Mouse (Mus musculus): ENCODE data around the gene Itpr2. TPM values are rescaled to one million over a fixed set of nuclear protein-coding genes. Genes with fewer than 3 reads are reported as not detected.

The Itpr2 gene
- polyA plus RNA-seq, 1 experiment: 10.5 TPM

DNA sequence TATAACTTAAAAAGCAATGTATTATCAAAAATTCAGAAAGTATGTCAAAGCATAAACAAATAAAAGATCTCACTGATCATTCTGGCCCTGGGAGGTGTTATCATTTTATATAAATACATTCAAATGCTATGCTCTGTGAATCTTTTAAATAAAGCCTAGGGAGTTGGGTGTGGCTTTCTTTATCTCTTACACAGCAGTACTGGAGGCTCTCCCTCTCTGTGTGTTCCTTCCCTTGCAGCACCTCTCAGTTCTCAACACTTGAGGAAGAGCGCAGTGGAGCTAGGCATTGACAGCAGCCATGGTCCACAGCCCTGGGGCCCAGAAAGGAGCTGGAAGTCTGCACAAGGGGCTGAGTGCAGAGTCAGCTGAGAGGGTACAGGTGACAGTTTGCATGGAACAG lies 192.7 kb downstream of the Itpr2 start:
- WGBS: 83% methylated on average over 1 of the region's 1 CpGs
- no peak for TF ChIP-seq CTCF (IDR thresholded peaks at IDR 0.05; ENCODE audit: extremely low read depth, insufficient read length, insufficient replicate concordance, low read depth, low read length)
- no peak for TF ChIP-seq POLR2A (IDR thresholded peaks at IDR 0.05; ENCODE audit: low read depth, low read length)

GRCm38 (mm10) chr6:146305995-146306394 lies 196.0 kb downstream of the Itpr2 start:
- WGBS: 78% methylated on average over 3 of the region's 3 CpGs
- Histone ChIP-seq H3K4me1 (ENCODE audit: control insufficient read depth, insufficient read depth, insufficient read length, low read length) (no peaks in the 10 kb centered on the region), H3K27ac (ENCODE audit: insufficient read depth, low read depth, low read length) (no peak overlapping the region), H3K36me3 (ENCODE audit: control insufficient read depth, insufficient read depth, low read length) (no peaks in the 10 kb centered on the region), H3K27me3 (ENCODE audit: control insufficient read depth, insufficient read depth, low read length) (no peaks in the 10 kb centered on the region), H3K4me3 (ENCODE audit: low read depth, low read length) (no peak overlapping the region)
- TF ChIP-seq POLR2A (IDR thresholded peaks at IDR 0.05; ENCODE audit: low read depth, low read length) (no peak), CTCF (IDR thresholded peaks at IDR 0.05; ENCODE audit: extremely low read depth, insufficient read length, insufficient replicate concordance, low read depth, low read length) (no peak)

More for the DNA sequence above, 192.7 kb downstream of the Itpr2 start:
- no peaks in the 10 kb centered on the region for H3K4me1 ChIP-seq (ENCODE audit: control insufficient read depth, insufficient read depth, insufficient read length, low read length)
- H3K36me3 ChIP-seq (ENCODE audit: control insufficient read depth, insufficient read depth, low read length): peaks cover 4% of the 10 kb centered on the region; the same call in 1 of the 2 replicates
- H3K4me3 ChIP-seq (ENCODE audit: low read depth, low read length): no peak overlapping the region
- H3K27me3 ChIP-seq (ENCODE audit: control insufficient read depth, insufficient read depth, low read length): no peaks in the 10 kb centered on the region
- no peak overlapping the region for H3K27ac ChIP-seq (ENCODE audit: insufficient read depth, low read depth, low read length)

DNA sequence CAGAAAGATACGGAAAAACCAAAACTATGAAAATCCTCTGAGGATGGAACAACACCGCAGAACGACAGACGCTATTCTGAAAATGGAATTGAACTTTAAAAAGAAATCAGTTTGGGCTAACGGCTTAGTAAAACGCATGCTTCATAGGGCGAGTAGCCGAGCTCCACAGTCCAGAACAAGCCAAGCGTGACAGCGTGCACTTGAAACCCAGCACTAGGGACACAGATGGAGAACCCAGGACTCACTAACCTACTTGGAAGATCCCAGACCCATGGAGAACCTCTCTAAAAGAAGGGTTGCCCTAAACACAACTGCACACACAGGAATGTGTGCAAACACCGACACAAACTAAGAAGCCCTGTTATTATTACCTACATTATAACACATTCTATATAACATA lies 197.9 kb downstream of the Itpr2 start:
- H3K4me3 ChIP-seq (ENCODE audit: low read depth, low read length): no peak overlapping the region

GRCm38 (mm10) chr6:146303336-146303735 lies 198.7 kb downstream of the Itpr2 start:
- TF ChIP-seq CTCF (IDR thresholded peaks at IDR 0.05; ENCODE audit: extremely low read depth, insufficient read length, insufficient replicate concordance, low read depth, low read length): no peak
- TF ChIP-seq POLR2A (IDR thresholded peaks at IDR 0.05; ENCODE audit: low read depth, low read length): no peak
- Histone ChIP-seq H3K27me3 (ENCODE audit: control insufficient read depth, insufficient read depth, low read length) (no peaks in the 10 kb centered on the region), H3K4me1 (ENCODE audit: control insufficient read depth, insufficient read depth, insufficient read length, low read length) (no peaks in the 10 kb centered on the region), H3K4me3 (ENCODE audit: low read depth, low read length) (no peak overlapping the region), H3K36me3 (ENCODE audit: control insufficient read depth, insufficient read depth, low read length) (no peaks in the 10 kb centered on the region), H3K27ac (ENCODE audit: insufficient read depth, low read depth, low read length) (no peak overlapping the region)
- 61% methylated on average over 2 of the region's 2 CpGs for WGBS

More for the DNA sequence above, 197.9 kb downstream of the Itpr2 start:
- WGBS: 96% methylated on average over 11 of the region's 11 CpGs
- H3K4me1 ChIP-seq (ENCODE audit: control insufficient read depth, insufficient read depth, insufficient read length, low read length): no peaks in the 10 kb centered on the region
- TF ChIP-seq POLR2A (IDR thresholded peaks at IDR 0.05; ENCODE audit: low read depth, low read length) (no peak), CTCF (IDR thresholded peaks at IDR 0.05; ENCODE audit: extremely low read depth, insufficient read length, insufficient replicate concordance, low read depth, low read length) (no peak)
- no peak overlapping the region for H3K27ac ChIP-seq (ENCODE audit: insufficient read depth, low read depth, low read length)
- H3K36me3 ChIP-seq (ENCODE audit: control insufficient read depth, insufficient read depth, low read length): no peaks in the 10 kb centered on the region
- H3K27me3 ChIP-seq (ENCODE audit: control insufficient read depth, insufficient read depth, low read length): no peaks in the 10 kb centered on the region

GRCm38 (mm10) chr6:146302574-146303130 lies 199.4 kb downstream of the Itpr2 start:
- Histone ChIP-seq H3K27ac (ENCODE audit: insufficient read depth, low read depth, low read length) (no peak overlapping the region), H3K36me3 (ENCODE audit: control insufficient read depth, insufficient read depth, low read length) (no peaks in the 10 kb centered on the region), H3K27me3 (ENCODE audit: control insufficient read depth, insufficient read depth, low read length) (no peaks in the 10 kb centered on the region), H3K4me1 (ENCODE audit: control insufficient read depth, insufficient read depth, insufficient read length, low read length) (no peaks in the 10 kb centered on the region), H3K4me3 (ENCODE audit: low read depth, low read length) (no peak overlapping the region)
- TF ChIP-seq POLR2A (IDR thresholded peaks at IDR 0.05; ENCODE audit: low read depth, low read length): no peak
- TF ChIP-seq CTCF (IDR thresholded peaks at IDR 0.05; ENCODE audit: extremely low read depth, insufficient read length, insufficient replicate concordance, low read depth, low read length): no peak
- WGBS: 59% methylated on average over 8 of the region's 8 CpGs

- Histone ChIP-seq H3K4me3 (ENCODE audit: low read depth, low read length) (no peak overlapping the region), H3K27ac (ENCODE audit: insufficient read depth, low read depth, low read length) (no peak overlapping the region), H3K27me3 (ENCODE audit: control insufficient read depth, insufficient read depth, low read length) (no peaks in the 10 kb centered on the region), H3K36me3 (ENCODE audit: control insufficient read depth, insufficient read depth, low read length) (no peaks in the 10 kb centered on the region), H3K4me1 (ENCODE audit: control insufficient read depth, insufficient read depth, insufficient read length, low read length) (no peaks in the 10 kb centered on the region)
- 89% methylated on average over 3 of the region's 3 CpGs for WGBS
- TF ChIP-seq POLR2A (IDR thresholded peaks at IDR 0.05; ENCODE audit: low read depth, low read length): no peak
- no peak for TF ChIP-seq CTCF (IDR thresholded peaks at IDR 0.05; ENCODE audit: extremely low read depth, insufficient read length, insufficient replicate concordance, low read depth, low read length)
Measured at GRCm38 (mm10) chr6:146302101-146302500, 199.9 kb downstream of the Itpr2 start.

DNA sequence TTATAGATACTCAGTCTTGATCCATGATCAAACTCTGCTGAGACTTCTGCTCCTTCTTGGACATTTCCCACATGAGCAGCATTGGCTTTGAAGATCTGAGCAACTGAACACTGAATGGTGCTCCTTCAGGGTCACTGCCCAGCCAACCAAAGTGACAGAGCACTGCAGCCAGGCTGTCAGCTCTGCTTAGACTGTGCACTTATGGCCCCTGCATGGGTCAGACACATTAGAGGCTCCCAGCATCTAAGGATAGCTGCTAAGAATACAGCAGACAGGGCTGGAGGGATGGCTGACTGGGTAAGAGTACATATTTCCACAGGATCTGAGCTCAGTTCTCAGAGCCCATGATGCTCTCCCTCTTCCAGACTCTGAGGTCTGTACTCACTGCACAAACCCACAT lies 201.1 kb downstream of the Itpr2 start:
- no peak overlapping the region for H3K4me3 ChIP-seq (ENCODE audit: low read depth, low read length)
- H3K4me1 ChIP-seq (ENCODE audit: control insufficient read depth, insufficient read depth, insufficient read length, low read length): no peaks in the 10 kb centered on the region
- TF ChIP-seq POLR2A (IDR thresholded peaks at IDR 0.05; ENCODE audit: low read depth, low read length) (no peak), CTCF (IDR thresholded peaks at IDR 0.05; ENCODE audit: extremely low read depth, insufficient read length, insufficient replicate concordance, low read depth, low read length) (no peak)

More for the DNA sequence above, 201.1 kb downstream of the Itpr2 start:
- no peaks in the 10 kb centered on the region for H3K36me3 ChIP-seq (ENCODE audit: control insufficient read depth, insufficient read depth, low read length)
- H3K27me3 ChIP-seq (ENCODE audit: control insufficient read depth, insufficient read depth, low read length): no peaks in the 10 kb centered on the region
- no peak overlapping the region for H3K27ac ChIP-seq (ENCODE audit: insufficient read depth, low read depth, low read length)
